Mouse (Mus musculus) intestine, postnatal 0 days (tissue): ENCODE measurements around the gene Eif3b. TPM values are rescaled to one million over a fixed set of nuclear protein-coding genes. Genes with fewer than 3 reads are reported as not detected.

Experiments used
- ATAC-seq: fragments of 200-750 bp; cut with Nextera tagmentation; 2 replicates; pipeline ENCODE4 v1.8.0; 2017; ENCODE audit warnings: mild to moderate bottlenecking, moderate TSS enrichment, moderate library complexity
- H3K27ac ChIP-seq: fragments of 300-500 bp; sonication (generic); 2 replicates; pipeline ENCODE4 v1.5.1; 2014; ENCODE audit warnings: mild to moderate bottlenecking, low read depth, low read length, moderate library complexity
- H3K27me3 ChIP-seq: fragments of 300-500 bp; sonication (generic); replicated peaks from 2 replicates; pipeline ENCODE4 v1.6.1; 2014; ENCODE audit warnings: low read length, mixed read lengths; ENCODE audit not compliant: control insufficient read depth, insufficient read depth
- H3K36me3 ChIP-seq: fragments of 300-500 bp; sonication (generic); 2 replicates; pipeline ENCODE4 v1.6.1; 2014; ENCODE audit warnings: mild to moderate bottlenecking, moderate library complexity; ENCODE audit not compliant: control insufficient read depth, insufficient read depth
- H3K4me1 ChIP-seq: fragments of 300-500 bp; sonication (generic); replicated peaks from 2 replicates; pipeline ENCODE4 v1.6.1; 2014; ENCODE audit warnings: antibody characterized with exemption, low read length, mixed read lengths; ENCODE audit not compliant: control insufficient read depth, insufficient read depth
- H3K4me2 ChIP-seq: fragments of 300-500 bp; sonication (generic); replicated peaks from 2 replicates; pipeline ENCODE4 v1.6.1; 2014; ENCODE audit warnings: low read depth, mild to moderate bottlenecking, moderate library complexity
- H3K4me3 ChIP-seq: fragments of 300-500 bp; sonication (generic); 2 replicates; pipeline ENCODE4 v1.5.1; 2014; ENCODE audit warnings: low read depth, low read length
- H3K9ac ChIP-seq: fragments of 300-500 bp; sonication (generic); 2 replicates; pipeline ENCODE4 v1.6.1; 2014; ENCODE audit warnings: mild to moderate bottlenecking, low read depth, low read length
- H3K9me3 ChIP-seq: fragments of 300-500 bp; sonication (generic); 2 replicates; pipeline ENCODE4 v1.6.1; 2016; ENCODE audit warnings: mixed run types; ENCODE audit not compliant: control insufficient read depth
- CTCF ChIP-seq: sonication (generic); IDR thresholded peaks from 2 replicates; pipeline ENCODE4 v1.5.1; 2016; ENCODE audit warnings: low read depth, mild to moderate bottlenecking, control low read depth, antibody characterized with exemption, moderate library complexity
- WGBS: fragments of 180-500 bp; shearing (Covaris S2); extraction: QIAGEN DNeasy Blood & Tissue Kit; methylation state at CpG from one replicate; pipeline ENCODE4 v1.1.7; 2014; 5-methylcytosine and 5-hydroxymethylcytosine counted together
- polyA plus RNA-seq: library from polyadenylated mRNA; unstranded; fragments of >200 nt; fragmentation: Nextera tagmentation; extraction: Ambion mirVana; gene quantifications from 2 replicates; pipeline ENCODE4 v1.2.1, GENCODE M21; 2015

Gene Eif3b
- polyA plus RNA-seq: 52.3 and 54.6 TPM in 2 replicates

DNA sequence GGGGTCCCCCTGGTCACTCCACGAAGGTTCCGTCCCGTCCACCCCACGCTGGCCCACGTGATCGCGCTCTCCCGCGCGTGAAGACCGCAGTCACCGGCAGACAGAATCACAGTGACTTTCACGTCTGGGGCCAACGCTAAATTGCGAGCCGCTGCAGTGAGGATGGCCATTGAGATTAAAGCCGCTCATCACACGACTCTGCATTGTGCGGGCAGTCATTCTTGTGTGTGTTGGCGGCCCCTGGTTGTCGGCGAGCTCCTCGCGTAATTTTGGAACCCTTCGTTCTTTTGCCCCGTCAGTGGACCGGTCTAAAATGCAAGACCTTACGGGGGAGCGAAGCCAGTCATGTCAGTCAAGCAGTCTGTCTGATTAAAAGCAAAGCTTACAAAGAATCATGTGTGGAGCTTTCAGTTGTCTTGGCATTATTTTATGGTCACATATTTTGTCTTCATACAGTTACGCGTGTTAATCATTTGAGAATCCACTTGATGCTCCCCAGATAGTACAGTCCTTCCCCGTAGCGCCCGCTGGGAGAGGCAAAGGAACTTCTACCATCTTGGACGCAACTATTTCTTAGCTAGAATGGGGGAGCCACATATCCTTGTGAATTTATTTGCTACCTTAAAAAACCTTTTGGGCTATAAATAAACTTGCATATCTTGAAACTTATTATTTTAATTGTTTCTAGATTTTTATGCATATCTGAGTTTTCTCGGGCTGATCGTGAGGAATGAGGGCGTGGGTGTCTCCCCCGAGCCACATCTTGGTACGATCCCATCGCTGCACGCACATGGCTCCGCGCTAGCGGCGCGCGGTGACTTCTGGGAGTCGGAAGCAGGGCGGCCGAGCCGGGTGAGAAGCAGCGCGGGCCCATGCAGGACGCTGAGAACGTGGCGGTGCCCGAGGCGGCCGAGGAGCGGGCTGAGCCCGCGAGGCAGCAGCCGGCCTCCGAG lies at the start of gene Eif3b:
Gene Eif3b, plus strand, starts transcription at position 840 of the 953 bp plus-strand sequence.
- WGBS: under 1% methylated on average over 65 of the region's 65 CpGs
- Histone ChIP-seq H3K4me1 (no peaks in the 10 kb centered on the region; the same call in 1 of the 2 replicates), H3K27me3 (no peaks in the 10 kb centered on the region), H3K9ac (peak within 1 kb of the TSS; percentile 68), H3K9me3 (no peaks in the 10 kb centered on the region), H3K4me2 (peak within 1 kb of the TSS; percentile 89), H3K27ac (peak within 1 kb of the TSS; percentile 81), H3K36me3 (0 out of 2 replicates have a peak, but pooled peaks cover under 1% of the 10 kb centered on the region), H3K4me3 (peak within 1 kb of the TSS; percentile 94)
- peak; percentile 52 for TF ChIP-seq CTCF
- ATAC-seq: peak; percentile 93

DNA sequence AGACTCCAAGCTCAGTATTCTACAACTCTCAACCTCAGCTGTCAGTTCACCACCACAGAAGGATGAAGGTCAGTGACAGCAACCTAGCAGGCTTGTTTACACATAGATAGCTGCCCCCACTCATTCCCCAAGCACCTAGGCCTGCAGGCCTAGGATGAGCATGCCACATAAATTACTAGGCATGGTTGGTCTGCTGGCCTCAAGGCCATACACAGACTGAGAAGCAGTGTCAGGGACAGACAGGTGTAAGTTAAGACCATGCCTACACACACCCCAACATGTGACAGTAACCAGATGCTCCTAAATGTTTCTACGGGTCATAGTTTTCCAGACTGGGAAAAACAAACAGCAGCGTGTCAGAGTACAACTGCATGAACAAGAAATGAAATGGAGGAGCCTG lies 49.7 kb upstream of the Eif3b start:
- no peak overlapping the region for H3K4me3 ChIP-seq
- no peaks in the 10 kb centered on the region for H3K27me3 ChIP-seq
- no peak for TF ChIP-seq CTCF
- ATAC-seq: no peak
- H3K9ac ChIP-seq: no peak overlapping the region
- no peaks in the 10 kb centered on the region; the same call in 1 of the 2 replicates for H3K36me3 ChIP-seq
- 55% methylated on average over 2 of the region's 2 CpGs for WGBS
- H3K4me2 ChIP-seq: no peak overlapping the region
- no peak overlapping the region for H3K27ac ChIP-seq
- no peaks in the 10 kb centered on the region for H3K9me3 ChIP-seq
- H3K4me1 ChIP-seq: 0 out of 2 replicates have a peak, but pooled peaks cover 2% of the 10 kb centered on the region

DNA sequence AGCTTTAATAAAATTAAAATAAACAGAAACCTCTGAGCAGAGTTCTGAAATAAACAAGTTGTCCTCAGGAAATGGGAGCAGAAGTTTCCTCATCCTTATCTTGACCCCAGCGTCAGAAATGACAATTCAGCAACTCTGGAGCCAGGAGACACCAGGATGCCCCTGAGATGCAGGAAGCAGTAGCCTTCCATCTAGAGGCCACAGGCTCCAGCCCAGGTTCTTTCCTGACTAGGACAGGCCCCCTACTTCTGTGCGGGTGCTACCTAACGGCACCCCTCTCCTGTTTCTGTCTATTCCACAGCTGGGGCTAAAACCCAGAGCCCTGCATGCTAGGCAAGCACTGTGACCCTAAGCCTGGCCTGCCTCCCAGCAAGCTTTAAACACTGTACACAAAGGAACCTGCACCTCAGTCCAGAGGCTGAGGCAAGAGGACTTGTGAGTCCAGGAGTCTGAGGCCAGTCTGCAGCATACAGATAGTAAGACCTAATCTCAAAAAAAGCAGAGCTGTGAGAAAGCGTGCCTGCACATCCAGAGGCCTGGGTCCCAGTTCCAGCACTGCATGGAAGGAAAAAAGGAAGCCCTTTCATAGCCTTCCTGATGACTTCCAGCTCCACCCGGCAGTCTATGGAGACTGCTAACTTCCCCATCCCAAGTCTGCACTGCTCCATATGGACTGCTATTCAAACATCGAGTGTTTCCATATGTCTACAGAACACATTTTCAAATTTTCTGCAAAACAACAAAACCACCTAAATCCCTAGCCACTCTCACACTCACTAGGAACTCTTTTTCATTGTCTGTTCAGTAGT lies 48.5 kb upstream of the Eif3b start:
- Histone ChIP-seq H3K4me2 (no peak overlapping the region), H3K9me3 (no peaks in the 10 kb centered on the region), H3K27ac (0 out of 2 replicates have a peak overlapping the region, but pooled peaks have one; percentile 17), H3K27me3 (no peaks in the 10 kb centered on the region), H3K9ac (no peak overlapping the region), H3K4me3 (no peak overlapping the region), H3K4me1 (0 out of 2 replicates have a peak, but pooled peaks cover 2% of the 10 kb centered on the region), H3K36me3 (no peaks in the 10 kb centered on the region; the same call in 1 of the 2 replicates)
- TF ChIP-seq CTCF: 0 out of 2 replicates have a peak, but pooled peaks have one; percentile 12
- WGBS: 52% methylated on average over 6 of the region's 6 CpGs
- ATAC-seq: no peak

GRCm38 (mm10) chr5:140371671-140372070 lies 47.5 kb upstream of the Eif3b start:
- 0 out of 2 replicates have a peak, but pooled peaks cover 2% of the 10 kb centered on the region for H3K4me1 ChIP-seq

DNA sequence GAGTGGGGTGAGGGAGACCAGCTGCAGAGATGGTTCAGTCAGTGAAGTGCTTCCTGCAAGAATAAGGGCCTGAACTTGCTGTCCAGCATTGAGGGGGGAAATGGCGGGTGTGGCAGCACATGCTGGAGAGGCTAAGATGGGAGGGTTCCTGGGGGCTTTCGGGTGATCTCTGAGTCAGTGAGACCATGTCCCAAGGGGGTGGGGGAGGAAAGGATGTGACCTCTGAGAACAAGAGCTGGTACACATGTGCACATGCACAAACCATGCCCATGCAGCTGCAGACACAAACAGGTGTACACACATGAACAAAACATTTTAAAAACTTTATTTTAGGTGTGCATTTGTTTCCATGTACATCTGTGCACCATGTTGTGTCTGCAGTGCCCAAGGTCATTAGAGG lies 45.4 kb upstream of the Eif3b start:
- H3K36me3 ChIP-seq: 0 out of 2 replicates have a peak, but pooled peaks cover 4% of the 10 kb centered on the region

More at GRCm38 (mm10) chr5:140371671-140372070, 47.5 kb upstream of the Eif3b start:
- no peak for ATAC-seq
- H3K27me3 ChIP-seq: no peaks in the 10 kb centered on the region
- H3K36me3 ChIP-seq: no peaks in the 10 kb centered on the region
- no peaks in the 10 kb centered on the region for H3K9me3 ChIP-seq
- WGBS: 92% methylated on average over 3 of the region's 3 CpGs
- no peak overlapping the region for H3K27ac ChIP-seq
- no peak overlapping the region for H3K9ac ChIP-seq
- no peak for TF ChIP-seq CTCF
- H3K4me3 ChIP-seq: no peak overlapping the region
- no peak overlapping the region for H3K4me2 ChIP-seq

More for the DNA sequence above, 45.4 kb upstream of the Eif3b start:
- TF ChIP-seq CTCF: no peak
- Histone ChIP-seq H3K9me3 (no peaks in the 10 kb centered on the region), H3K4me1 (0 out of 2 replicates have a peak, but pooled peaks cover 2% of the 10 kb centered on the region), H3K9ac (no peak overlapping the region), H3K4me2 (no peak overlapping the region), H3K27me3 (no peaks in the 10 kb centered on the region), H3K27ac (no peak overlapping the region), H3K4me3 (no peak overlapping the region)
- ATAC-seq: no peak
- WGBS: 66% methylated on average over 2 of the region's 2 CpGs
